Mouse (Mus musculus) cortical plate, adult 2 months (tissue): Measurements from ENCODE around the gene Ttll2.
"Not testable (repeated sequence)": the region's sequence is repeated elsewhere in the genome, so short reads cannot be mapped to it uniquely, and the experiment has no call there.

Experiments
- CTCF ChIP-seq: fragments of 200-500 bp; IDR thresholded peaks from 2 replicates; pipeline ENCODE4 v1.5.1; 2011; ENCODE audit warnings: mild to moderate bottlenecking, control low read depth, low read length; ENCODE audit not compliant: insufficient read depth; ENCODE audit errors: extremely low read depth
- POLR2A ChIP-seq: fragments of 200-500 bp; IDR thresholded peaks from 2 replicates; pipeline ENCODE4 v1.6.1; 2011; ENCODE audit warnings: mild to moderate bottlenecking, low read length, control low read depth; ENCODE audit not compliant: insufficient read depth; ENCODE audit errors: extremely low read depth

DNA sequence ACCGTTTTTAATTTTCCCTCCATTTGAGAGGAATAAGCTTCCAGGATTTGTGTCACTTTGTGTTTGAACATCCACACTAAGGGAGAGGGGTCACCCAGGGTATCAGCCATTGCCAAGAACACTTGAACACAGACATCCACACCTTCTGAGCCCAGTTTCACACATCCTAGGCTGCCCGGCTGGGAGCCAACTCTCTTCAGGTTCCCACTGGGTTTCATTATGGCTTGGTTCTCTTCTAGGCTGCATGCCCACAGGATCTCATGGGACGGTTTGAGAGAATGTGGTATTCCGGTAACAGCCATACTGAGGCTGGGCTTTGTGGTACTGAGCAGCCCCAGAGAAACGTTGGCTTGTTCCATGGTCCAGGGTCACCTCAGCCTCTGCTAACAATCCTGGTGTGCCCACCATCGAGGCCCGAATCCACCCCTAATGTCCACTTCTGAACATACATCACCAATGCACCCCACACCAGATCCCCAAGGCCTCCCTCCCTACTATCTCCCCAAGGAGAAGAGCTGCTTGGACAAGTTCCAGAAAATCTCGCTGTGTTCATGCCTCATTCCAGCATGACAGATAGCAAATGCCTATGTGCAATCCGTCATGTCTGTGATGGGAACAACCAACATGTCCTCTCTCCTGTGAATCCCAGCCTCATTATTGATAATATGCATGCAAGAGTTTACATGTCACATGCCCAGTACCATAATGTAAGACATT lies 8.4 kb upstream of the Ttll2 start:
- not testable (repeated sequence) for TF ChIP-seq POLR2A, CTCF
